Mouse (Mus musculus): Measurements from ENCODE around the gene Mcm2. TPM values are rescaled to one million over a fixed set of nuclear protein-coding genes. Genes with fewer than 3 reads are reported as not detected.

The Mcm2 gene
- polyA plus RNA-seq, 1 experiment from 2014 or later = 59.3 TPM

DNA sequence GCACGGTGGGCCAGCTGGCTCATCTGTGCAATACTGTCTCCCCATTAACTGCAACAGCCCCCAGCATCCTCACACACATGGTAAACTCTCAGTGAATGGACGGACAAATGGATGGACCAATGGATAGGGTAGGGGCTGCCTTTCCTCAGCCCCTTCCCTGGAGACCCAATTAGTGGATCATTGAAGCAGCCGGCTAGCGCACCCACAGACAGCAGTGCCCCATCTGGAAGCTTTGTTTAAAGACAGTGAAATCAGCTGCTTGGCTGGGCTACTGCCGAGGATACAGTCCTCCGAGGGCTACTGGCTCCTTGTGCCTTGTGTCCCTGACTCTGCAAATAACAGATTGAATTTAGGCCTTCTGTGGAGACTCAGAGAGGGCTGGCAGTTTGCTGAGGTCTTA, 30.9 kb upstream of the Mcm2 start:
- no peak for TF ChIP-seq CTCF (IDR thresholded peaks at IDR 0.05; ENCODE audit: low read depth)
- Histone ChIP-seq H3K9me3 (replicated peaks; ENCODE audit: low read length) (no peaks in the 10 kb centered on the region), H3K27ac (no peak overlapping the region), H3K4me1 (replicated peaks; ENCODE audit: insufficient read depth, low read length) (peaks cover 22% of the 10 kb centered on the region), H3K4me3 (replicated peaks; ENCODE audit: low read depth, low read length) (no peak overlapping the region), H3K4me2 (ENCODE audit: low read length) (no peak overlapping the region), H3K9ac (ENCODE audit: low read depth, low read length) (no peak overlapping the region), H3K36me3 (ENCODE audit: insufficient read depth, low read length) (no peaks in the 10 kb centered on the region), H3K27me3 (ENCODE audit: insufficient read depth, low read length) (no peaks in the 10 kb centered on the region)
- 73% methylated on average over 6 of the region's 6 CpGs for WGBS
- DNase-seq (ENCODE audit: low spot score) = no peak
- ATAC-seq (replicated peaks; ENCODE audit: low FRiP score, low read depth) = no peak

DNA sequence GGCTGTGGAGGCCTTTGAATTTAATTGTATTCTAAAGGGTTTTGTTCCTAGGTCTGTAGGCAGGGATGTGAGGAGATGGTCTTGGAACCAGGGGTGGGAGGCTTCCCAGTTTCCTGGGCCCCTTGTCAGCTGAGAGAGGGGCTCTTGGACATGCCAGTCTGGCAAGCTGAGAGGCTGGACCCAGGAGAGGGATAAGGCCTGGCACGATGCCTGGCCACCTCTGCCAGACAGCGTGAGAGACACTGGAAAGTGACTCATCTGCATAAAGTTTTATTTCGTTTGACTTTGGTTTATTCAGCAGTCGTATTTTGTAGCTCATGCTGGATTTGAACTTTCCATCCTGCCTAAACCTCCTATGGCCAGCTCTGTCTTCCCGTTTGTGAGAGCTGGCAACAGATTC, 30.0 kb upstream of the Mcm2 start:
- Histone ChIP-seq H3K9me3 (replicated peaks; ENCODE audit: low read length) (no peaks in the 10 kb centered on the region), H3K4me2 (ENCODE audit: low read length) (no peak overlapping the region), H3K36me3 (ENCODE audit: insufficient read depth, low read length) (no peaks in the 10 kb centered on the region), H3K27me3 (ENCODE audit: insufficient read depth, low read length) (no peaks in the 10 kb centered on the region), H3K4me3 (replicated peaks; ENCODE audit: low read depth, low read length) (no peak overlapping the region), H3K27ac (no peak overlapping the region), H3K4me1 (replicated peaks; ENCODE audit: insufficient read depth, low read length) (peaks cover 25% of the 10 kb centered on the region), H3K9ac (ENCODE audit: low read depth, low read length) (no peak overlapping the region)
- whole genome bisulfite sequencing = 76% methylated on average over 5 of the region's 5 CpGs
- ATAC-seq (replicated peaks; ENCODE audit: low FRiP score, low read depth) (no peak), DNase-seq (ENCODE audit: low spot score) (no peak)
- TF ChIP-seq CTCF (IDR thresholded peaks at IDR 0.05; ENCODE audit: low read depth) = no peak

DNA sequence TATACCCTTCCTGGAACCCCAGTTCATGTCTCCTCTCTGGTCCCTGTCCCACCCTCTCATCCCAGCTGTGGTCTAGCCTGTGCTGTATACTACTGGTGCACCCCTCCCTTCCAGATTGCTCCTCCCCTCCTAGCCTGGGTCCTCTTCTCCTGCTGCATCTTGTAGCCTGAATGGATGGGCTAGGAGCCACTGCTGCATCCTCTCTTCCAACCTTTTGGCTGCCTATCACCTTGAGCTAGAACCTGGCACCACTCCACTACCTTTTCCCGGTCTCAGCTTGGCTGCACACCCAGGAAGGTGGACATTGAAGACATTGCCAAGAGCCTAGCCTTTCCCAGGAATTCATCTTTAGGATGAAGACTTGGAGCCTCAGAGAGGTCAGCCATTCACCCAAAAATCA, 29.4 kb upstream of the Mcm2 start:
- Histone ChIP-seq H3K9ac (ENCODE audit: low read depth, low read length) (no peak overlapping the region), H3K4me3 (replicated peaks; ENCODE audit: low read depth, low read length) (no peak overlapping the region), H3K36me3 (ENCODE audit: insufficient read depth, low read length) (no peaks in the 10 kb centered on the region), H3K9me3 (replicated peaks; ENCODE audit: low read length) (no peaks in the 10 kb centered on the region), H3K4me1 (replicated peaks; ENCODE audit: insufficient read depth, low read length) (peaks cover 25% of the 10 kb centered on the region), H3K4me2 (ENCODE audit: low read length) (no peak overlapping the region), H3K27me3 (ENCODE audit: insufficient read depth, low read length) (no peaks in the 10 kb centered on the region), H3K27ac (no peak overlapping the region)
- DNase-seq (ENCODE audit: low spot score) (no peak), ATAC-seq (replicated peaks; ENCODE audit: low FRiP score, low read depth) (no peak)
- TF ChIP-seq CTCF (IDR thresholded peaks at IDR 0.05; ENCODE audit: low read depth) = no peak
- 82% methylated on average over 1 of the region's 1 CpGs for WGBS

DNA sequence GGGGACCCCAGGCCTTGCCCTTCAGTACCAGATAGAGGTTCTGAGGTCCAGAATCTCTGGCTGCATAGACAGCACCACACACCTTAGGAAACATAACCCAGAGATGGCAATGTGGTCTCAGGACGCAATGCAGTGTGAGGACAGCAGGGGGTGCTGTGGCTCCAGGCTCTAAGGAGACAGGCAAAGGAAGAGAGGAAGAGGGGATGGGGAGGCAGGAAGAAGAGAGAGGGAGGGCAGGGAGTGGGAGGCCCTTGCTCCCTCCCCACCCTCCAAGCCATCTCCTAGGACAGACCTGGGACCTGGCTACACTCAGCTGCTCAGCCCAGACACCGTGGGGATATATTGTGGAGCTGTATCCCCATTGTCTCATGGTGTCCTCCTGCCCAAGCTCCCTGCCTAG, 29.0 kb upstream of the Mcm2 start:
- H3K9me3 ChIP-seq (replicated peaks; ENCODE audit: low read length) = no peaks in the 10 kb centered on the region
- 13% methylated on average over 2 of the region's 2 CpGs for WGBS
- no peak overlapping the region for H3K4me2 ChIP-seq (ENCODE audit: low read length)
- peak; percentile 78 for DNase-seq (ENCODE audit: low spot score)
- no peak overlapping the region for H3K9ac ChIP-seq (ENCODE audit: low read depth, low read length)
- peak; percentile 97 for TF ChIP-seq CTCF (IDR thresholded peaks at IDR 0.05; ENCODE audit: low read depth)
- H3K36me3 ChIP-seq (ENCODE audit: insufficient read depth, low read length) = no peaks in the 10 kb centered on the region
- H3K4me1 ChIP-seq (replicated peaks; ENCODE audit: insufficient read depth, low read length) = peaks cover 25% of the 10 kb centered on the region
- H3K27me3 ChIP-seq (ENCODE audit: insufficient read depth, low read length) = no peaks in the 10 kb centered on the region
- no peak overlapping the region for H3K4me3 ChIP-seq (replicated peaks; ENCODE audit: low read depth, low read length)
- no peak overlapping the region for H3K27ac ChIP-seq
- peak; percentile 21 for ATAC-seq (replicated peaks; ENCODE audit: low FRiP score, low read depth)

DNA sequence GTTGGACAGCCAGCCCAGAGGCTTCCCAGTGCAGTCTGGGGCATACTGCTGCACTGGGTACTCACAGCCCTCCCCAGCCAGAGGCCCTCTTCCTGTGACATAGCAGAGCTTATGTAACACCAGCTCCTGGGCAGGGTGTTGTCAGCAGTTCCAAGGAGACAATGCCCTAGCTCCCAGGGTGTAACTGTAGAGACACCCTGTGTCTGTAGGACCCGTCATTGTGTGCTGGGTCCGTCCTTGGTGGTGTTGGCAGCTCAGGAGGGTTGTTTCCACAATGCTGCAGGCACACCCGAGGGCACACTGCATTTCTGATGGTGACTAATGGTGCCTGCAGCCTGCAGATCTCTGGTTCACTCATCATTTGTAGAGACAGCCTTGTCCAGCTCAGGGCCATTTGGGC, 28.3 kb upstream of the Mcm2 start:
- Histone ChIP-seq H3K9ac (ENCODE audit: low read depth, low read length) (no peak overlapping the region), H3K27ac (no peak overlapping the region), H3K36me3 (ENCODE audit: insufficient read depth, low read length) (no peaks in the 10 kb centered on the region), H3K4me1 (replicated peaks; ENCODE audit: insufficient read depth, low read length) (peaks cover 25% of the 10 kb centered on the region), H3K9me3 (replicated peaks; ENCODE audit: low read length) (no peaks in the 10 kb centered on the region), H3K4me3 (replicated peaks; ENCODE audit: low read depth, low read length) (no peak overlapping the region), H3K27me3 (ENCODE audit: insufficient read depth, low read length) (no peaks in the 10 kb centered on the region), H3K4me2 (ENCODE audit: low read length) (no peak overlapping the region)
- TF ChIP-seq CTCF (IDR thresholded peaks at IDR 0.05; ENCODE audit: low read depth) = no peak
- ATAC-seq (replicated peaks; ENCODE audit: low FRiP score, low read depth) = no peak
- DNase-seq (ENCODE audit: low spot score) = no peak
- 46% methylated on average over 3 of the region's 3 CpGs for WGBS

DNA sequence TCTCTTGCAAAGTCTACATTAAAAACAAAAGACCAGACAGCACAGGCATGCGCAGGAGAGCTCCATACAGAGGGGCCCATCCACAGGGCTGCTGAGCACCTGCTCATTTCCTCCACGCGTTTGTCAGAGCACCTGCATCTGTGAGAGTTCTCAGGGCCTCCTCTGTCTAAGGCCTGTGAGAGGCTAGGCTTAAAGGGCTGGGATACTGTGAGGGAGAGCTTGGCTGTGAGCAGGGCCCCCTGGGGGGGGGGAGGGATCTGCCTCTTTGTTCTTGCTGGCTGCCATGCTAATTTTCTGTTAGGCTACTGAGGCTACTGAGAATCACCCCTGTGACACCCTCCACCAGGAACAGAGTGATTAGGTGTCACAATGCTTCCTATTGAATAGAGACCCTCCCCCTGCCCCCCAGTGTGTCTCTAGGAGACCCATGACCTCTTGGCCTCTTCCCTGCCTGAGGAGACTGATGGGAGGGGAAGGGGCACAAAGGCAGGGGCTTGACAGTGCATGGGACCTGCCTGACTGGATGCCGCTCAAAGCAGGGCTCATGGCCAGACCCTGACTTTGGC, 27.1 kb upstream of the Mcm2 start:
- no peak overlapping the region for H3K9ac ChIP-seq (ENCODE audit: low read depth, low read length)
- DNase-seq (ENCODE audit: low spot score) = no peak
- H3K9me3 ChIP-seq (replicated peaks; ENCODE audit: low read length) = no peaks in the 10 kb centered on the region
- TF ChIP-seq CTCF (IDR thresholded peaks at IDR 0.05; ENCODE audit: low read depth) = no peak
- no peaks in the 10 kb centered on the region for H3K36me3 ChIP-seq (ENCODE audit: insufficient read depth, low read length)
- 32% methylated on average over 4 of the region's 4 CpGs for WGBS
- peak overlapping the region; percentile 5; the same call in 1 of the 2 replicates for H3K27ac ChIP-seq
- no peaks in the 10 kb centered on the region for H3K27me3 ChIP-seq (ENCODE audit: insufficient read depth, low read length)
- ATAC-seq (replicated peaks; ENCODE audit: low FRiP score, low read depth) = no peak; the same call in 1 of the 2 replicates
- H3K4me1 ChIP-seq (replicated peaks; ENCODE audit: insufficient read depth, low read length) = peaks cover 25% of the 10 kb centered on the region
- no peak overlapping the region for H3K4me3 ChIP-seq (replicated peaks; ENCODE audit: low read depth, low read length)
- no peak overlapping the region for H3K4me2 ChIP-seq (ENCODE audit: low read length)
